Mouse (Mus musculus): ENCODE results near the gene Ctnnd2.

Ctnnd2 gene

GRCm38 (mm10) chr15:30240881-30241280 is 68.5 kb downstream of the Ctnnd2 start:
- no peak for DNase-seq (ENCODE audit: extremely low spot score)

GRCm38 (mm10) chr15:30268822-30269221 is 96.4 kb downstream of the Ctnnd2 start:
- no peak for DNase-seq (ENCODE audit: extremely low spot score)

DNA sequence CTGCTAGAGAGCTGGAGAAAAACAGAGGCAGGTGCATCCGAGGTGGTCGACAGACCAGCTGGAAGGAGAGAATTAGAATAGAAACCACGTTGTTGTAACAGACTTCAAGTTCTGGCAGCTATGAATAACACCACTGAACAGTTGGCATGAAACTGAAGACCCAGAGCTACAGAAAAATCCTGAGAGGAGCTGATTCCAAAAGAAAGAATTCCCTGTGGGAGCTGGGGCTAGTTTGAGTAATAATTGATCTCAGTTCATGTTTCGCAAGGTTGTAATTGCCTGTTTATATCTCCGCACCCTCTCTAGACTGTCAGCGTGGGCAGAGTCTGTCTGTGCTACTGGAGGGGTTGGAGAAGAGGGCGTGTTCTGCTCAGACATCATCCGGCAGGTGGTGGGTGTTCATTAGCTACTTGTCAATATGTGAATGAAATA is 98.8 kb downstream of the Ctnnd2 start:
- no peak for DNase-seq (ENCODE audit: extremely low spot score)

DNA sequence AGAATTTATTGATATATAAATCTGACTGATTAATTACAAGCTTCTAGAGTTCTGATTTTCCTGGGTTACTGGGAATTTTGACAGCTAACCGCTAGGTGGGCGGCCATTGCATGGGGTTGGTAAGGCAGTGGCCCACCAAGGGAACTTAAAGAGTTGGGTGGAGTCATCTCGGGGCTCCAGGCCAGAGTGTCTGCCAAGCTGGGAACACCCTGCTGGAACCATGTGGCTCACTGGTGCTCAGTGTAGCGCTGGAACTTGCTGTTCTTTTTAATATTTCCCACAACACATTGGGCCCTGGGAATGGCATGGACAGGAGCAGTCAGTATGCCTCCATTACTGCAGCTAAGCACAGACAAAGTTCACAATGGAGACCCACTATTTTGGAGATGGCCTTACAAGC is 99.9 kb downstream of the Ctnnd2 start:
- no peak for DNase-seq (ENCODE audit: extremely low spot score)

DNA sequence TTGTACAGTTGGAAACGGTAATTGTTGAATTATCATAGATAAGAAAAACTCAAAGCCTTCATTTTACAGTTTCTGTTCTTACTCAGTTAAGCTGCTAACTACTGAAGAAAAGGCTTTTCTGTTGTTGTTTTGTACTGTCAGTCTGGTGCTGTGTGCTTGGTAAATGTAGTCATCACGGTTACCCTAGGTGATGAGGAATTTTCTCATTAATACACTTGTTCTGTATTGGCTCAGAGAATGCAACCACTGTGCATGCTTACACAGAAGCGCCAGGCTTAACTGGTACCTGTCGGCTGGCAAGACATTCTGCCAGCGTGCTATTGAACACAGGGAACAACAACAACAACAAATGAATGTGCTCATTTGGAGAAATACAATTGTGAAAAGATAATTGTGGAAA is 103.3 kb downstream of the Ctnnd2 start:
- no peak for DNase-seq (ENCODE audit: extremely low spot score)

- no peak for DNase-seq (ENCODE audit: extremely low spot score)
These were observed 104.3 kb downstream of the Ctnnd2 start for GRCm38 (mm10) chr15:30276691-30277090.

DNA sequence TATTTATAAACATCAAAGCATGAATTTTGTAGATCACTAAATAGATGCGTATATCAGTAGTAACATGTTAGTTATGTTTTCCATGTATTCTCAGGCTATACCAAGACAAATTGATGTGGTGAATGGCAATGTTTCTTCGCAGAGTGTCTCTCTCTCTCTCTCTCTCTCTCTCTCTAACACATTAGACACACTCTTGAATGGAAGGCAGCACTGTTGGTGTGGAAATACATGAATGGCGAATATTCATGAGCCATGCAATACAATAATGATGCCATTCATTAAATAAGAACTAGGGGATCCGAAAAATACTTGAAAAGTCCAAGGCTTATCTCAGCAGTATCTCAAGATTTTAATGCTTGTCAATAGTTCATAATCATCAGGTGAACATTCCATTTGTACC is 106.2 kb downstream of the Ctnnd2 start:
- DNase-seq (ENCODE audit: extremely low spot score), result no peak

DNA sequence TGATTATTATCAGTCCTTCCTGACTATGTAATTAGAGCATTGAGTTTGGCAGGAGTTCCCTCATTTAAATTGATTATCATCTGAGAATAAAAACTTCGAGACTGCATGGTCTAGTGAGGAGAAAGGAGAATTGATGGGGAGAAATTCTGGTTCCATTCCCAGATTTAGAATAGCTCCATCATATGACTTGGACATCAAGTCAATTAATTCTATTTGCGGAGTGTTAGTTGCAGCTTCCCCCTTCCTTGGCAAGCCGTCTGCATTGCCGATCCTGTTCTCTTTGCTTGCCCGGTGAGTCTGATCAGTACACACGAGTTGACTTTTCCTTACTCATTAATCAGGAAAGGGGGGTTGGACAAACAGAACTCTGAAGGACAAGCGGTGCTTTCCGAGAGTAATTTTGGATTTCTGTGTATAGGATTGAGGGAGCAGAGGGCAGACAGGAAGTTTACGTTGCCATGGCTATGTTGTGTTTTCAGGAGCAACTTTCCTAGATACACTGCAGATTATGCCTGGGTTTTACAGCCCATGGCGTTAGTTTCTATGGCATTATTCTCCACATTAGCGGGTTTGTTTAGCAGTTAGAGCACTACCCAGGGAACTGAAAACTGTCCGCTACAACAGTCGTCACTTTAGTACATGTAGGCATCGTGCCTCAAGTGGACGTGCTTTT is 113.3 kb downstream of the Ctnnd2 start:
- DNase-seq (ENCODE audit: extremely low spot score), result no peak

- DNase-seq (ENCODE audit: extremely low spot score), result no peak
These were observed 113.9 kb downstream of the Ctnnd2 start for GRCm38 (mm10) chr15:30286245-30286642.

DNA sequence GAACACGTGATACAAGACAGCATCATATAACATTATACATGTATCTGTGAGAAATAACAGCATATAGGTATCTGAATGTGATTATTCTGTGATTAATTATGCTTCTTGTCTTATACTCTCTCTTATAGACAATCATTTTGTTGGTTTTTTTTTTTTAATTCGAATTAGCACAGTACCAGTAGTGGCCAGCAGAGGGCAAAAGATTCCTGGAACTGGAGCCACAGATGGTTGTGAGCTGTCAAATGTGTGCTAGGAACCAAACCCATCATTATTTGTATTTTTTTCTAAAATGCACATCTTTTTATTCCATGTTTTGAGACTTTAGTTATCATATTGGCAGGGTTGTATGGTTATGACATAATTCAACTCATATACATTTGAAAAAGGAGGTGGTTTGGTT is 130.4 kb downstream of the Ctnnd2 start:
- DNase-seq (ENCODE audit: extremely low spot score), result no peak

- no peak for DNase-seq (ENCODE audit: extremely low spot score)
These were observed 134.0 kb downstream of the Ctnnd2 start for GRCm38 (mm10) chr15:30306437-30306836.

- DNase-seq (ENCODE audit: extremely low spot score), result no peak
These were observed 150.2 kb downstream of the Ctnnd2 start for GRCm38 (mm10) chr15:30322543-30322942.

GRCm38 (mm10) chr15:30333336-30334310 is 161.2 kb downstream of the Ctnnd2 start:
- DNase-seq (ENCODE audit: extremely low spot score), result no peak

GRCm38 (mm10) chr15:30338585-30339197 is 166.3 kb downstream of the Ctnnd2 start:
- DNase-seq (ENCODE audit: extremely low spot score), result peak; percentile 23

GRCm38 (mm10) chr15:30345754-30346153 is 173.4 kb downstream of the Ctnnd2 start:
- no peak for DNase-seq (ENCODE audit: extremely low spot score)

DNA sequence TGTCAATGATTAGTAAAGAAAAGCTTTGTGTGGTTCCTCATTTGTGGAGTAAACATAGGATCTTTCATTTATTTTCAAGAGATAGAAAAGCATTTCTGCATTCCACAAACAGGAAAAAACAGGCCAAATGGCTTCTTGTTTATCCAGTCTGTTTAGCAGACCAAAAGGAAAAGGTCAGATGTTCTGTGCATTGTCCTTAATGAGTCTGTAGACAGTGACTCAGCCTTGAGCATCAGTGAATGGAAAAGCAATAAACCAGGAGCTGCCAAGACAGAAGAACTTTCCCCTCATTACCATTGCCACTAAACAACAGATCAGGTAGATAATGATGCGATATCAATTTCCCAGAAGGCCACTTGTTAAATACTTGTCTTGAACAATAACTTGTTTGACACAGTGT is 192.1 kb downstream of the Ctnnd2 start:
- DNase-seq (ENCODE audit: extremely low spot score), result no peak

GRCm38 (mm10) chr15:30369997-30370396 is 197.6 kb downstream of the Ctnnd2 start:
- DNase-seq (ENCODE audit: extremely low spot score), result no peak

- DNase-seq (ENCODE audit: extremely low spot score), result no peak
These were observed 198.8 kb downstream of the Ctnnd2 start for GRCm38 (mm10) chr15:30371151-30371550.

GRCm38 (mm10) chr15:30373654-30374215 is 201.3 kb downstream of the Ctnnd2 start:
- no peak for DNase-seq (ENCODE audit: extremely low spot score)

GRCm38 (mm10) chr15:30374907-30375306 is 202.5 kb downstream of the Ctnnd2 start:
- no peak for DNase-seq (ENCODE audit: extremely low spot score)

DNA sequence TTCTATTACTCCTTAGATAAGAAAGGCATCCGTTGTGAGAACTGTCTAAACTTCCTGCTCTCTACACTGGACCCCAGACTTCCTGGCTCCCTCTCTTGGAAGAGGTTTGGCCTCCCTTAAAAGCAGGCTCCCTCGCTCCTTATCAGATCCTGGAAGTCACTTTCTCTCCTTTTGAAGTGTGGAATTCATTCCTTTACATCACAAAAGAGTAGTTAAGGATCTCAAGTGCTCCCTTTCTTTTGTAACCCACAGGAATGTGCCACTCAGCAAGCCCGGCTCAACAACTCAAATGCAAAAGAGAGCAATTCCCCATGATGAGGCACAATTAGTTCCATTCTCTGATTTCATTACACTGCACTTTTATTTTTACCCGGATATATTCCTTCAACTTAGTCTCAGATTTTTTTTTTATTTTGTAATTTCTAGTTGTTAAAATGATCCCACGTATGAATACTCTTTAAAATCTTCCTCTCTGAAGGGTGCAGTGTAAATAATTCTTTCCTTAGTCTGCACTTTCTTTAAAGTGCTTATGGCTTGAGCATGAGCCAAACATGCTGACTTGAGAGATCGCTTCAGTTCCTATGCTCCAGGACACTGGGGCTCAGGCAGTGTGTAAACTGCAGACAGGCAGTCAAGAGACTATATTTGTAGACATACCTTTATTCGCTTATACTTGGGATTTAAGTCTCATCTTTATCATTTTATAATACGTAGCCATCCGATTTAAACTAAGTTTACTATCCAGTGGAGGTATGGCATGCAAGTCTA is 210.9 kb downstream of the Ctnnd2 start:
- peak; percentile 28 for DNase-seq (ENCODE audit: extremely low spot score)

Data from embryo, embryonic 9.5 days (tissue).